Mouse (Mus musculus) intestine, postnatal 0 days (tissue): Measurements from ENCODE around the gene Commd4. TPM values are rescaled to one million over a fixed set of nuclear protein-coding genes. Genes with fewer than 3 reads are reported as not detected.
"Not testable (repeated sequence)": the region's sequence is repeated elsewhere in the genome, so short reads cannot be mapped to it uniquely, and the experiment has no call there.

Source experiments
- ATAC-seq: fragments of 200-750 bp; cut with Nextera tagmentation; 2 replicates; pipeline ENCODE4 v1.8.0; 2017; ENCODE audit warnings: mild to moderate bottlenecking, moderate TSS enrichment, moderate library complexity
- H3K27ac ChIP-seq: fragments of 300-500 bp; sonication (generic); 2 replicates; pipeline ENCODE4 v1.5.1; 2014; ENCODE audit warnings: mild to moderate bottlenecking, low read depth, low read length, moderate library complexity
- H3K27me3 ChIP-seq: fragments of 300-500 bp; sonication (generic); replicated peaks from 2 replicates; pipeline ENCODE4 v1.6.1; 2014; ENCODE audit warnings: low read length, mixed read lengths; ENCODE audit not compliant: control insufficient read depth, insufficient read depth
- H3K36me3 ChIP-seq: fragments of 300-500 bp; sonication (generic); 2 replicates; pipeline ENCODE4 v1.6.1; 2014; ENCODE audit warnings: mild to moderate bottlenecking, moderate library complexity; ENCODE audit not compliant: control insufficient read depth, insufficient read depth
- H3K4me1 ChIP-seq: fragments of 300-500 bp; sonication (generic); replicated peaks from 2 replicates; pipeline ENCODE4 v1.6.1; 2014; ENCODE audit warnings: antibody characterized with exemption, low read length, mixed read lengths; ENCODE audit not compliant: control insufficient read depth, insufficient read depth
- H3K4me2 ChIP-seq: fragments of 300-500 bp; sonication (generic); replicated peaks from 2 replicates; pipeline ENCODE4 v1.6.1; 2014; ENCODE audit warnings: low read depth, mild to moderate bottlenecking, moderate library complexity
- H3K4me3 ChIP-seq: fragments of 300-500 bp; sonication (generic); 2 replicates; pipeline ENCODE4 v1.5.1; 2014; ENCODE audit warnings: low read depth, low read length
- H3K9ac ChIP-seq: fragments of 300-500 bp; sonication (generic); 2 replicates; pipeline ENCODE4 v1.6.1; 2014; ENCODE audit warnings: mild to moderate bottlenecking, low read depth, low read length
- H3K9me3 ChIP-seq: fragments of 300-500 bp; sonication (generic); 2 replicates; pipeline ENCODE4 v1.6.1; 2016; ENCODE audit warnings: mixed run types; ENCODE audit not compliant: control insufficient read depth
- CTCF ChIP-seq: sonication (generic); IDR thresholded peaks from 2 replicates; pipeline ENCODE4 v1.5.1; 2016; ENCODE audit warnings: low read depth, mild to moderate bottlenecking, control low read depth, antibody characterized with exemption, moderate library complexity
- WGBS: fragments of 180-500 bp; shearing (Covaris S2); extraction: QIAGEN DNeasy Blood & Tissue Kit; methylation state at CpG from one replicate; pipeline ENCODE4 v1.1.7; 2014; 5-methylcytosine and 5-hydroxymethylcytosine counted together
- polyA plus RNA-seq: library from polyadenylated mRNA; unstranded; fragments of >200 nt; fragmentation: Nextera tagmentation; extraction: Ambion mirVana; gene quantifications from 2 replicates; pipeline ENCODE4 v1.2.1, GENCODE M21; 2015

Gene Commd4
- 164 and 169 TPM in 2 replicates for polyA plus RNA-seq

- H3K9me3 ChIP-seq, result no peaks in the 10 kb centered on the region
- peak within 1 kb of the TSS; percentile 84 for H3K4me3 ChIP-seq
- H3K36me3 ChIP-seq, result peaks cover 21% of the 10 kb centered on the region; the same call in 1 of the 2 replicates
- peak within 1 kb of the TSS; percentile 97 for H3K4me2 ChIP-seq
- H3K9ac ChIP-seq, result peak within 1 kb of the TSS; percentile 71
- H3K27me3 ChIP-seq, result no peaks in the 10 kb centered on the region
- H3K4me1 ChIP-seq, result no peaks in the 10 kb centered on the region
- H3K27ac ChIP-seq, result peak within 1 kb of the TSS; percentile 62
- 0% methylated on average over 24 of the region's 24 CpGs for WGBS
- ATAC-seq, result peak; percentile 80
- TF ChIP-seq CTCF, result peak; percentile 33; the same call in 1 of the 2 replicates
Measured at GRCm38 (mm10) chr9:57158013-57158470, at the start of gene Commd4. Commd4 (minus strand) TSS chr9:57158331.

GRCm38 (mm10) chr9:57206896-57207295 lies 48.8 kb upstream of the Commd4 start:
- Histone ChIP-seq H3K4me3 (no peak overlapping the region), H3K36me3 (no peaks in the 10 kb centered on the region), H3K9ac (no peak overlapping the region), H3K27ac (no peak overlapping the region), H3K4me2 (no peak overlapping the region), H3K9me3 (no peaks in the 10 kb centered on the region), H3K27me3 (no peaks in the 10 kb centered on the region), H3K4me1 (no peaks in the 10 kb centered on the region)
- WGBS, result 70% methylated on average over 2 of the region's 2 CpGs
- ATAC-seq, result no peak
- no peak for TF ChIP-seq CTCF

GRCm38 (mm10) chr9:57203571-57203970 lies 45.4 kb upstream of the Commd4 start:
- not testable (repeated sequence) for H3K9ac ChIP-seq, H3K4me3 ChIP-seq, ATAC-seq, H3K27ac ChIP-seq, H3K27me3 ChIP-seq, H3K4me2 ChIP-seq, H3K36me3 ChIP-seq, H3K4me1 ChIP-seq, H3K9me3 ChIP-seq
- WGBS, result 77% methylated on average over 13 of the region's 13 CpGs

- 0 out of 2 replicates have a peak, but pooled peaks have one; percentile 8 for ATAC-seq
- Histone ChIP-seq H3K4me3 (no peak overlapping the region), H3K27me3 (no peaks in the 10 kb centered on the region), H3K9me3 (no peaks in the 10 kb centered on the region), H3K4me2 (no peak overlapping the region), H3K9ac (no peak overlapping the region), H3K4me1 (no peaks in the 10 kb centered on the region), H3K27ac (no peak overlapping the region), H3K36me3 (no peaks in the 10 kb centered on the region)
- no peak for TF ChIP-seq CTCF
- 80% methylated on average over 7 of the region's 7 CpGs for WGBS
Measured at GRCm38 (mm10) chr9:57202981-57203380, 44.9 kb upstream of the Commd4 start.

GRCm38 (mm10) chr9:57197414-57197813 lies 39.3 kb upstream of the Commd4 start:
- no peak for TF ChIP-seq CTCF
- Histone ChIP-seq H3K27ac (no peak overlapping the region), H3K4me2 (no peak overlapping the region), H3K9ac (no peak overlapping the region), H3K27me3 (no peaks in the 10 kb centered on the region), H3K4me1 (no peaks in the 10 kb centered on the region), H3K4me3 (no peak overlapping the region), H3K9me3 (no peaks in the 10 kb centered on the region), H3K36me3 (no peaks in the 10 kb centered on the region)
- ATAC-seq, result no peak
- 77% methylated on average over 8 of the region's 8 CpGs for WGBS

- no peak overlapping the region for H3K9ac ChIP-seq
- no peak for TF ChIP-seq CTCF
Measured at GRCm38 (mm10) chr9:57196708-57197107, 38.6 kb upstream of the Commd4 start.

GRCm38 (mm10) chr9:57168411-57168810 lies 10.3 kb upstream of the Commd4 start:
- Histone ChIP-seq H3K9me3 (no peaks in the 10 kb centered on the region), H3K27ac (no peak overlapping the region), H3K36me3 (no peaks in the 10 kb centered on the region), H3K4me3 (no peak overlapping the region), H3K4me2 (no peak overlapping the region), H3K4me1 (no peaks in the 10 kb centered on the region), H3K27me3 (no peaks in the 10 kb centered on the region), H3K9ac (no peak overlapping the region)
- WGBS, result 69% methylated on average over 5 of the region's 5 CpGs
- no peak for TF ChIP-seq CTCF
- no peak for ATAC-seq

More at GRCm38 (mm10) chr9:57196708-57197107, 38.6 kb upstream of the Commd4 start:
- no peaks in the 10 kb centered on the region for H3K4me1 ChIP-seq
- WGBS, result 48% methylated on average over 3 of the region's 3 CpGs
- H3K27me3 ChIP-seq, result no peaks in the 10 kb centered on the region
- H3K4me2 ChIP-seq, result no peak overlapping the region
- ATAC-seq, result no peak; the same call in 1 of the 2 replicates
- H3K4me3 ChIP-seq, result no peak overlapping the region
- H3K36me3 ChIP-seq, result no peaks in the 10 kb centered on the region
- no peaks in the 10 kb centered on the region for H3K9me3 ChIP-seq
- H3K27ac ChIP-seq, result no peak overlapping the region
